Mouse (Mus musculus) kidney, postnatal 0 days (tissue): ENCODE data around the gene Wdr90. TPM values are rescaled to one million over a fixed set of nuclear protein-coding genes. Genes with fewer than 3 reads are reported as not detected.
"Not testable (repeated sequence)": the region's sequence is repeated elsewhere in the genome, so short reads cannot be mapped to it uniquely, and the experiment has no call there.

Experiments
- ATAC-seq: fragments of 200-750 bp; cut with Nextera tagmentation; replicated peaks from 2 replicates; pipeline ENCODE4 v1.8.0; 2017; ENCODE audit warnings: low read depth, moderate number of reproducible peaks, moderate TSS enrichment, moderate library complexity; ENCODE audit not compliant: low FRiP score
- DNase-seq: peaks from one replicate; pipeline ENCODE4 v3.0.0-alpha.2; 2016; ENCODE audit warnings: low spot score
- H3K27ac ChIP-seq: fragments of 300-500 bp; sonication (generic); 2 replicates; pipeline ENCODE4 v1.5.1; 2014; ENCODE audit warnings: mild to moderate bottlenecking
- H3K27me3 ChIP-seq: fragments of 300-500 bp; sonication (generic); 2 replicates; pipeline ENCODE4 v1.6.1; 2014; ENCODE audit warnings: low read length, mixed read lengths; ENCODE audit not compliant: insufficient read depth
- H3K36me3 ChIP-seq: fragments of 300-500 bp; sonication (generic); 2 replicates; pipeline ENCODE4 v1.6.1; 2014; ENCODE audit warnings: low read length, mixed read lengths; ENCODE audit not compliant: insufficient read depth
- H3K4me1 ChIP-seq: fragments of 300-500 bp; sonication (generic); replicated peaks from 2 replicates; pipeline ENCODE4 v1.6.1; 2014; ENCODE audit warnings: antibody characterized with exemption, low read length, mixed read lengths; ENCODE audit not compliant: insufficient read depth
- H3K4me2 ChIP-seq: fragments of 300-500 bp; sonication (generic); 2 replicates; pipeline ENCODE4 v1.6.1; 2014; ENCODE audit warnings: mild to moderate bottlenecking, low read length, moderate library complexity, mixed read lengths
- H3K4me3 ChIP-seq: fragments of 300-500 bp; sonication (generic); replicated peaks from 2 replicates; pipeline ENCODE4 v1.5.1; 2014; ENCODE audit warnings: low read depth, low read length
- H3K9ac ChIP-seq: fragments of 300-500 bp; sonication (generic); 2 replicates; pipeline ENCODE4 v1.6.1; 2014; ENCODE audit warnings: low read depth, low read length
- H3K9me3 ChIP-seq: fragments of 300-500 bp; sonication (generic); replicated peaks from 2 replicates; pipeline ENCODE4 v1.6.1; 2016; ENCODE audit warnings: low read length, inconsistent platforms, mixed read lengths
- CTCF ChIP-seq: IDR thresholded peaks from 2 replicates; pipeline ENCODE4 v1.5.1; 2016; ENCODE audit warnings: antibody characterized with exemption, low read depth, mild to moderate bottlenecking, moderate library complexity
- WGBS: fragments of 180-500 bp; shearing (Covaris S2); extraction: QIAGEN DNeasy Blood & Tissue Kit; methylation state at CpG from one replicate; pipeline ENCODE4 v1.1.7; 2014; 5-methylcytosine and 5-hydroxymethylcytosine counted together
- polyA plus RNA-seq: library from polyadenylated mRNA; unstranded; fragments of >200 nt; fragmentation: Nextera tagmentation; extraction: Ambion mirVana; gene quantifications from 2 replicates; pipeline ENCODE4 v1.2.1, GENCODE M21; 2015

Gene Wdr90
- polyA plus RNA-seq, 1 experiment from 2014 or later = 10.6 TPM

DNA sequence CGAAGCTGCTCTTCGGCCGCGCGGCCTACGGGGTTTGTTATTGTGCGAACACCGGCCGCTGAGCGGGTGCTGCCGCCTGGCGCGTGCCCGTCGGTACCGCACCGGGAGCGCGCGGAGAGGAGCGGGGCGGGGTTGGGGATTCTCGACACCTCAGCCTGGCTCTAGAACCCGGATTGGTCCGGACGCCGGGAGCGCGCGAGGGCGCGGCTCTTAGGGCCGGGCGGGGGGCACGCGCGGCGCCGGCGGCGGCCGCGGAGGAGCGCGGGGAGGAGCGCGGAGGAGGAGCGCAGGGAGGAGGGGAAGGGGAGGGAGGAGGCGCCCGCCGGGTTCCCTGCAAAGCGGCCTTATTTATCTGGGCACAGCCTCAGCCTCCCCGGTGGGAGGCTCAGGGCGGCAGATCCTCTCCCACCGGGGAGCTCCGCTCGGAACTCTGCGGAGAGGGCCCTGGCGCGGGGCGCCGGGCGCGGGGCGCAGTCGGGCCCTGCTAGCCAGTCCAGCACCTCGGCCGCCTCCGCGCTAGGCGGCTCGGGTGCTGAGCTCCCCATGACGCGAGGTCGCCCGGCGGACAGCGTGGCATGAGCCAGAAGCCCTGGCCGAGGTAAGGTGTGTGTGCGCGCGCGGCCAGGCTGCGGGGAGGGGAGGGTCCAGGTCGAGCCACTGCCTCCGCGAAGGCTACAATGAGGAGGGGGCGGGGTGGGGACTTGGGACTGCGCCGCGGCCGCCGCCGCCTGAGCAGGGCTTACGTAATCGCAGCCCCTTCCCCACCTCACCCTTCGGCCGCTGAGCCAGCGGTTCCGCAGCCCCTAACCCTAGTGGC, 52.3 kb downstream of the Wdr90 start, which contains the start of gene Fbxl16:
Gene Fbxl16, plus strand, starts transcription at position 297 of the 817 bp plus-strand sequence.
- peak; percentile 35 for TF ChIP-seq CTCF
- peak within 1 kb of the TSS; percentile 51 for H3K9ac ChIP-seq
- H3K4me3 ChIP-seq = peak within 1 kb of the TSS; percentile 60
- H3K27ac ChIP-seq = no peak within 1 kb of the TSS
- H3K27me3 ChIP-seq = peaks cover 11% of the 10 kb centered on the region; the same call in 1 of the 2 replicates
- H3K4me1 ChIP-seq = no peaks in the 10 kb centered on the region; the same call in 1 of the 2 replicates
- WGBS = under 1% methylated on average over 83 of the region's 100 CpGs
- peak within 1 kb of the TSS; percentile 94 for H3K4me2 ChIP-seq
- peak; percentile 27 for ATAC-seq
- H3K36me3 ChIP-seq = no peaks in the 10 kb centered on the region
- no peaks in the 10 kb centered on the region for H3K9me3 ChIP-seq
- DNase-seq = peak; percentile 51

DNA sequence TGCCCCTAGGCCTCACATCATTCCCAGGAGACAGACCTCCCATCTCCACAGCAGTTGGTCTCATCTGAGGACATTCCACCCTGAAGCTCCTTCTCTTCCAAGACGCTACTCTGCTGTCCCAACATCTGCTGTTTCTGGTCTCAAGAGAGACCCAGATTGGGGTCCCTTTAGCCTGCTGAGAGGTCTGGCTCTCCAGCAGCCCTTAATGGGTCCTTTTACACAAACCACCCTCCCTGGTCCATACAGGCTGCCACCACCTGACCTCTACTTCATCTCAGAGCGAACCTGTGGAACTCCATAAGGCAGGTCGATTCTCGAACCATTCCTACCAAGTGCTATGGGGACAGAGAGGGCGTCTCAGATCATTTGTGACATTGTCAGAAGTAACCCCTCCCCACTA, 53.3 kb downstream of the Wdr90 start:
- Histone ChIP-seq H3K4me2 (peak overlapping the region; percentile 94; the same call in 1 of the 2 replicates), H3K4me1 (no peaks in the 10 kb centered on the region; the same call in 1 of the 2 replicates), H3K27me3 (peaks cover 11% of the 10 kb centered on the region; the same call in 1 of the 2 replicates), H3K9me3 (no peaks in the 10 kb centered on the region), H3K9ac (no peak overlapping the region), H3K27ac (no peak overlapping the region), H3K4me3 (no peak overlapping the region), H3K36me3 (no peaks in the 10 kb centered on the region)
- no peak for ATAC-seq
- no peak for TF ChIP-seq CTCF
- WGBS = 34% methylated on average over 5 of the region's 5 CpGs
- DNase-seq = no peak

DNA sequence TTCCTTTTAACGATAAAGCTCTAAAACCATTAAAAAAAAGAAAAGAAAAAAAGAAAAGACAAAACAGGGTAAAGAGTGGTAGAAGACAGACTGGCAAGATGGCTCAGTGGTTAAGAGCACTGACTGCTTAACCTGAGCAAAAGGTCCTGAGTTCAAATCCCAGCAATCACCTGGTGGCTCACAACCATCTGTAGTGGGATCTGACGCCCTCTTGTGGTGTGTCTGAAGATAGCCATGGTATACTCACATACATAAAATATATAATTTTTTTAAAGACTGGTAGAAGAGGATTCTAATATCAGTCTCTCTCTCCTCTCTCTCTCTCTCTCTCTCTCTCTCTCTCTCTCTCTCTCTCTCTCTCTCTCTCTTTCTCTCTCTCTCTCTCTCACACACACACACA, 53.8 kb downstream of the Wdr90 start:
- not testable (repeated sequence) for H3K4me1 ChIP-seq, H3K9ac ChIP-seq, H3K4me2 ChIP-seq, H3K36me3 ChIP-seq, ATAC-seq, H3K4me3 ChIP-seq, DNase-seq, H3K27ac ChIP-seq, H3K9me3 ChIP-seq
- peaks cover 11% of the 10 kb centered on the region; the same call in 1 of the 2 replicates for H3K27me3 ChIP-seq
- 50% methylated on average over 2 of the region's 2 CpGs for WGBS

DNA sequence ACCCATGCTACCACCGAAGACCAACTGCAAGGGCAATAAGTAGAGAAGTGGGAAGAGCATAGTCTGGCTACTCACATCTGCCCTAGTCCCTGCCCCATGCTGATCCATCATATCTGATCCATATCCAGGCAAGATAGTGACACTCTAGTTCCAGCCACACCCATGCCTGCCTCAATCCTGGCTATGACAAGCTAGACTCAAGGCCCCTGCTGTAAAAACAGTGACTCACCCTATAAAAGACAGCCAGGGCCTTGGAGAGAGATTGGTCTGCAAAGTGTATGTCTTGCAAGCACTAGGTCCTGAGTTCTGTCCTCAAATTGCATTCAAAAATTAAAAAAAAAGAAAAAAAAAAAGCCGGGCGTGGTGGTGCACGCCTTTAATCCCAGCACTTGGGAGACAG, 54.8 kb downstream of the Wdr90 start:
- Histone ChIP-seq H3K9ac (no peak overlapping the region), H3K4me1 (no peaks in the 10 kb centered on the region; the same call in 1 of the 2 replicates), H3K36me3 (no peaks in the 10 kb centered on the region), H3K4me2 (no peak overlapping the region), H3K4me3 (no peak overlapping the region), H3K9me3 (no peaks in the 10 kb centered on the region), H3K27me3 (peaks cover 11% of the 10 kb centered on the region; the same call in 1 of the 2 replicates), H3K27ac (no peak overlapping the region)
- WGBS = 69% methylated on average over 4 of the region's 4 CpGs
- ATAC-seq (no peak), DNase-seq (no peak)
- TF ChIP-seq CTCF = no peak

DNA sequence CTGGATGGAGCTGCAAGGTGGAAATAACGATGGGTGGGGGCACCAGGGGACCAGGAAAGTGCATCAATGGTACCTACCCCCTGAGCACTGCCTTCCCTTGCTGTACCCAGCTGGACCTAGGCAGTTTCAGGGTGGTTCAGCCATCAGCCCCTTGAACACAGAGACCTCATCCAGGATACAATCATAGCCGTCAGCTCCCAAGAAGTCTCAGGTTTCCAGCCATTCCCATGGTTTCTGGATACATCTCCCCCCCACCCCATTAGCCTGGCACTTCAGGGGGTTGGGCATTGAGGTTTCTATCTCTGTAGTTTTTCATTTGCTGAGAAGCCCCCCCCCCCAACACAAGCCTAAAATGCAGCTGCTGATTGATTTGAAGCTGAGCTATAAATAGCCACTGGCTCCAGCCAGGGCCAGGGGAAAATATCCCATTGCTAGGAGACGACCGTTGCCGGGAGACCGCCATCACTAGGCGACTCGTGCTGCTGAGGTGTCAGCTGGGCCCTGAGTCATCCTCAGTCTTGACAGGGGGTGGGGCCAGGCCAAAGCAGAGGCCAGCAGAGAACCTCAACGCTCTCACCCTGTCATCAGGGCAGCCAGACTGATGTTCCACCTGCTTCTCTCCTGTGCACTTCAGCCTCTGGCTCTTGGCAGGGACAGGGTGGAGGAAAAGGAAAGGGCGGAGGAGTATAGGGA, 58.3 kb downstream of the Wdr90 start:
- H3K4me2 ChIP-seq = no peak overlapping the region
- no peak overlapping the region for H3K27ac ChIP-seq
- no peak overlapping the region for H3K4me3 ChIP-seq
- no peaks in the 10 kb centered on the region for H3K36me3 ChIP-seq
- H3K4me1 ChIP-seq = no peaks in the 10 kb centered on the region
- no peaks in the 10 kb centered on the region for H3K9me3 ChIP-seq
- WGBS = 14% methylated on average over 10 of the region's 10 CpGs
- DNase-seq (no peak), ATAC-seq (no peak)
- no peaks in the 10 kb centered on the region for H3K27me3 ChIP-seq
- H3K9ac ChIP-seq = no peak overlapping the region
- TF ChIP-seq CTCF = no peak

DNA sequence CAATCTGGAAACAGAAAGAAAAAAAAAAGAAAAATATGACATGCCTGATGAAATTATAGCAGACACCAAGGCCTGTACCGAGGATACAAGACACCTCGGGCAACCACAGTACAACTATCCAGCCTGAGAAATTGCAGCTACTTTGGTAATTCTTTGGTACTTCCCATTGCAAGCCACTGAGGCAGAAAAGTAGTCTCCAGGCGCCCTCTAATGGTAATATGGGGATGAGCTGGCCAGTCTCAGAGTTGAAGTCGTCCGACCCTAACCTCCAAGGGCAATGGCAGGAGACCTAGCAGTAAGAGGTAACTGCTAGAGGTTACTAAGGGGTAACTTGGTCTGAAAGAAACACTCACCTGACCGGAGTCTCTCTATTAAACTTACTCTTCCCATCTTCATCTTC, 60.3 kb downstream of the Wdr90 start:
- Histone ChIP-seq H3K27me3 (no peaks in the 10 kb centered on the region), H3K9me3 (no peaks in the 10 kb centered on the region), H3K4me1 (0 out of 2 replicates have a peak, but pooled peaks cover 3% of the 10 kb centered on the region), H3K4me3 (no peak overlapping the region), H3K4me2 (no peak overlapping the region), H3K27ac (no peak overlapping the region), H3K36me3 (no peaks in the 10 kb centered on the region), H3K9ac (no peak overlapping the region)
- DNase-seq (peak; percentile 93), ATAC-seq (no peak; the same call in 1 of the 2 replicates)
- peak; percentile 90 for TF ChIP-seq CTCF
- 6% methylated on average over 6 of the region's 6 CpGs for WGBS
